Mouse (Mus musculus): ENCODE measurements around the gene Tcf7l1.

GRCm38 (mm10) chr6:72744144-72744800 lies 44.8 kb downstream of the Tcf7l1 start:
- no peak for TF ChIP-seq POLR2A (IDR thresholded peaks at IDR 0.05; ENCODE audit: borderline replicate concordance, control insufficient read depth, low read depth, low read length)
- TF ChIP-seq CTCF (IDR thresholded peaks at IDR 0.05; ENCODE audit: control insufficient read depth, insufficient read depth, low read length), result no peak

Data from bone marrow, adult 2 months (tissue).